In the genomic region with DNA sequence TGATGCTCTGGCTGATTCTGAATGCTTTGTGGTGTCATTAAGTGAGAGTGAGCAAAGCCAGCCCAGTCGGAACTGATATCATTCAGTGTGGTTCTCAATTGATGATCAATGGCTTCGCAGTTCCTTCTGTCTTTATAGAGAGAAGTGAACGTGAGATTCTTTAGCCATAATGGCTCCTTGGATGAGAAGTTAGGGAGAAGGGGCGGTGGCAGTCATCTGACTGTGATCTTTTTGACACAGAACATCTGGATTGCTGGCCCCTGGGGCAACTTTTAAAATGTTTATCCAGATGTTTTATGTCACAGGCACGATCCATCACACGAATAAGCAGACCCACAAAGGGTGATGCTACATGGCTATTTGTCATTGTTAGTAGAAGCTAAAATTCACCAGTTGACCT, we compare ENCODE assay signal across 27 mouse cellular contexts. TPM values are rescaled to one million over a fixed set of nuclear protein-coding genes. Genes with fewer than 3 reads are reported as not detected.
A peak's percentile ranks its signal among the peaks of the same experiment; 100 is the strongest.
DNase-seq lines count a peak whose midpoint lies in the region; ATAC-seq and TF ChIP-seq lines count a peak whose summit lies in the region.
"Had no signal": no experiment of that assay in that cellular context is flagged by ENCODE, and none has a peak within 500 bp of the region (broad histone marks: within the 10 kb centered on the region; RNA-seq: fewer than 3 reads in every experiment).

No protein-coding gene starts in this region.

- no peak overlapping the region for H3K27ac ChIP-seq in kidney, postnatal 0 days
- H3K27ac ChIP-seq in limb, embryonic 10.5 days: no peak overlapping the region
- no peak overlapping the region for H3K27ac ChIP-seq in midbrain, embryonic 15.5 days
- H3K27ac ChIP-seq: embryonic facial prominence, embryonic 15.5 days; heart, embryonic 13.5 days; limb, embryonic 13.5 days; liver, embryonic 12.5 days had no signal

- no peak for TF ChIP-seq CTCF in kidney, postnatal 0 days (IDR thresholded peaks at IDR 0.05; ENCODE audit: low read depth)

- H3K9me3 ChIP-seq in kidney, postnatal 0 days (replicated peaks; ENCODE audit: low read length): no peaks in the 10 kb centered on the region
- H3K9me3 ChIP-seq in limb, embryonic 10.5 days (replicated peaks): no peaks in the 10 kb centered on the region
- H3K9me3 ChIP-seq in midbrain, embryonic 15.5 days: no peaks in the 10 kb centered on the region
- H3K9me3 ChIP-seq: embryonic facial prominence, embryonic 15.5 days; heart, embryonic 13.5 days; limb, embryonic 13.5 days; liver, embryonic 12.5 days had no signal

- H3K4me1 ChIP-seq in kidney, postnatal 0 days (replicated peaks; ENCODE audit: insufficient read depth, low read length): no peaks in the 10 kb centered on the region
- 0 out of 2 replicates have a peak, but pooled peaks cover 4% of the 10 kb centered on the region for H3K4me1 ChIP-seq in limb, embryonic 10.5 days
- H3K4me1 ChIP-seq in midbrain, embryonic 15.5 days: no peaks in the 10 kb centered on the region
- H3K4me1 ChIP-seq: embryonic facial prominence, embryonic 15.5 days; heart, embryonic 13.5 days; limb, embryonic 13.5 days; liver, embryonic 12.5 days had no signal

- WGBS in kidney, postnatal 0 days: 16% methylated on average over 6 of the region's 6 CpGs
- 21% methylated on average over 6 of the region's 6 CpGs for WGBS in limb, embryonic 10.5 days
- 78% methylated on average over 6 of the region's 6 CpGs for WGBS in midbrain, embryonic 15.5 days

- H3K27me3 ChIP-seq in kidney, postnatal 0 days (ENCODE audit: insufficient read depth, low read length): no peaks in the 10 kb centered on the region
- H3K27me3 ChIP-seq in limb, embryonic 10.5 days (ENCODE audit: low read depth, poor library complexity, severe bottlenecking): no peaks in the 10 kb centered on the region
- no peaks in the 10 kb centered on the region for H3K27me3 ChIP-seq in midbrain, embryonic 15.5 days (replicated peaks)
- H3K27me3 ChIP-seq: heart, embryonic 13.5 days; liver, embryonic 12.5 days had no signal

- H3K4me3 ChIP-seq in kidney, postnatal 0 days (replicated peaks; ENCODE audit: low read depth, low read length): no peak overlapping the region
- H3K4me3 ChIP-seq in limb, embryonic 10.5 days: no peak overlapping the region
- H3K4me3 ChIP-seq in midbrain, embryonic 15.5 days: no peak overlapping the region
- H3K4me3 ChIP-seq: embryonic facial prominence, embryonic 15.5 days; heart, embryonic 13.5 days; limb, embryonic 13.5 days; liver, embryonic 12.5 days; myocyte had no signal

- ATAC-seq in kidney, postnatal 0 days (replicated peaks; ENCODE audit: low FRiP score, low read depth): no peak
- ATAC-seq in midbrain, embryonic 15.5 days (replicated peaks): no peak
- ATAC-seq: forebrain, embryonic 14.5 days; liver, embryonic 12.5 days; midbrain, embryonic 16.5 days had no signal

- peak; percentile 25 for DNase-seq in kidney, postnatal 0 days (ENCODE audit: low spot score)
- DNase-seq in kidney, adult 9 months: no peak
- peak; percentile 49 for DNase-seq in embryo, embryonic 10.5 days (ENCODE audit: low spot score)
- DNase-seq in limb, embryonic 10.5 days (ENCODE audit: low spot score): peak; percentile 31
- peak; percentile 32 for DNase-seq in lung, postnatal 25 days (ENCODE audit: low spot score)
- no peak for DNase-seq in frontal cortex, postnatal 14 days (ENCODE audit: low spot score in 2 of 2)
- no peak for DNase-seq in gastrocnemius, postnatal 25 days
- DNase-seq: adrenal gland, postnatal 36 days; cerebellum, adult 11 months; cerebellum, postnatal 10 days; gastrocnemius, postnatal 10 days; heart, adult 18-20 months; heart, postnatal 14 days; layer of hippocampus, postnatal 36 days; right cerebral cortex, adult 18-20 months; right cerebral cortex, postnatal 4 days; thymus, adult 2 months; thymus, postnatal 4 days had no signal

- no peak overlapping the region for H3K9ac ChIP-seq in kidney, postnatal 0 days (ENCODE audit: low read depth, low read length)
- H3K9ac ChIP-seq in midbrain, embryonic 15.5 days: no peak overlapping the region
- H3K9ac ChIP-seq: embryonic facial prominence, embryonic 15.5 days; heart, embryonic 13.5 days; limb, embryonic 13.5 days; liver, embryonic 12.5 days had no signal

- H3K4me2 ChIP-seq in kidney, postnatal 0 days (ENCODE audit: low read length): no peak overlapping the region
- H3K4me2 ChIP-seq in midbrain, embryonic 15.5 days: no peak overlapping the region
- H3K4me2 ChIP-seq: embryonic facial prominence, embryonic 15.5 days; heart, embryonic 13.5 days; limb, embryonic 13.5 days; liver, embryonic 12.5 days had no signal

- no peaks in the 10 kb centered on the region for H3K36me3 ChIP-seq in kidney, postnatal 0 days (ENCODE audit: insufficient read depth, low read length)
- H3K36me3 ChIP-seq in limb, embryonic 10.5 days: no peaks in the 10 kb centered on the region
- H3K36me3 ChIP-seq in midbrain, embryonic 15.5 days (replicated peaks): no peaks in the 10 kb centered on the region
- H3K36me3 ChIP-seq: embryonic facial prominence, embryonic 15.5 days; heart, embryonic 13.5 days; limb, embryonic 13.5 days; liver, embryonic 12.5 days had no signal

RNA-seq across cellular contexts. Expression of a gene that starts 35.6 kb away (rescaled TPM):
- 0.21 and 0.34 TPM in 2 replicates for polyA plus RNA-seq in kidney, postnatal 0 days (2015; fragmentation: Nextera tagmentation; extraction: Ambion mirVana)
- polyA plus RNA-seq in limb, embryonic 10.5 days (2016; fragmentation: Nextera tagmentation; extraction: Ambion mirVana): 0.41 TPM in 1 of 2 replicates, not detected in the other
- 19.6 and 25.2 TPM in 2 replicates for polyA plus RNA-seq in midbrain, embryonic 15.5 days (2015; fragmentation: Nextera tagmentation; extraction: Ambion mirVana)
- not detected for total RNA-seq in gastrocnemius, postnatal 25 days (2021)
- total RNA-seq: megakaryocyte-erythroid progenitor cell, adult 5-6 weeks had no signal
- polyA plus RNA-seq: liver, embryonic 12.5 days; myocyte had no signal

Comparison
In these comparisons a context has a peak if more than half of its experiments do, and no peak if none do; other contexts are left out.
1. DNase-seq: peak in kidney, postnatal 0 days (single experiment), embryo, embryonic 10.5 days (single experiment), limb, embryonic 10.5 days (single experiment) and lung, postnatal 25 days (single experiment); none in kidney, adult 9 months (single experiment), frontal cortex, postnatal 14 days (0 of 2) and gastrocnemius, postnatal 25 days (single experiment).
2. RNA of a gene that starts 35.6 kb away (polyA plus RNA-seq): 19.6 to 25.2 TPM in midbrain, embryonic 15.5 days; 0.21 to 0.34 TPM in kidney, postnatal 0 days and 0.41 TPM in limb, embryonic 10.5 days; every median in the first group is over 10 times any median in the second.